Mouse (Mus musculus) left cerebral cortex, postnatal 36 days (tissue): ENCODE measurements around the gene Chka. TPM values are rescaled to one million over a fixed set of nuclear protein-coding genes. Genes with fewer than 3 reads are reported as not detected.

Source experiments
- DNase-seq, 2 experiments: peaks; one replicate each; pipeline ENCODE4 v3.0.0; 2021 to 2022; ENCODE audit warnings: low spot score in 2 of 2, mixed read lengths in 1 of 2
- intact Hi-C: fragments of 180-260 bp; cut with DNase I; formaldehyde crosslinking; loops from one replicate; pipeline ENCODE4 v1.15.1; 2025
- total RNA-seq, 2 experiments: library from RNA; stranded (reverse); gene quantifications; 2 replicates each; pipeline ENCODE4 v1.2.3; 2021

Chka gene
- total RNA-seq, 2 experiments from 2014 or later: 66.7 to 108 TPM

GRCm38 (mm10) chr19:3875045-3875444 is 23.5 kb downstream of the Chka start:
- DNase-seq: no peak
- intact Hi-C loops: no loop called here

GRCm38 (mm10) chr19:3880054-3880848 is 28.7 kb downstream of the Chka start:
- intact Hi-C loops: no loop called here
- no peak for DNase-seq

- DNase-seq: no peak
- intact Hi-C loops: no loop called here
These were observed 30.6 kb downstream of the Chka start for GRCm38 (mm10) chr19:3882214-3882613.

GRCm38 (mm10) chr19:3884325-3884990 is 32.9 kb downstream of the Chka start:
- intact Hi-C loops: no loop called here
- DNase-seq: no peak

- intact Hi-C loops: no loop called here
- DNase-seq: no peak
These were observed 37.5 kb downstream of the Chka start for GRCm38 (mm10) chr19:3889096-3889495.

GRCm38 (mm10) chr19:3890181-3890580 is 38.6 kb downstream of the Chka start:
- no peak for DNase-seq
- intact Hi-C loops: no loop called here

GRCm38 (mm10) chr19:3893545-3894116 is 42.1 kb downstream of the Chka start:
- DNase-seq: no peak
- intact Hi-C loops: no loop called here

- intact Hi-C loops: no loop called here
- DNase-seq: no peak
These were observed 42.7 kb downstream of the Chka start for GRCm38 (mm10) chr19:3894294-3894693.

GRCm38 (mm10) chr19:3895171-3895631 is 43.6 kb downstream of the Chka start:
- DNase-seq: no peak

GRCm38 (mm10) chr19:3896208-3896607 is 44.6 kb downstream of the Chka start:
- intact Hi-C loops: no loop called here
- DNase-seq: no peak

More at GRCm38 (mm10) chr19:3895171-3895631, 43.6 kb downstream of the Chka start:
- intact Hi-C loops: no loop called here

GRCm38 (mm10) chr19:3897557-3897956 is 46.0 kb downstream of the Chka start:
- intact Hi-C loops: no loop called here
- no peak for DNase-seq

GRCm38 (mm10) chr19:3898952-3899351 is 47.4 kb downstream of the Chka start:
- intact Hi-C loops: no loop called here
- no peak for DNase-seq

- DNase-seq: no peak
- intact Hi-C loops: no loop called here
These were observed 48.0 kb downstream of the Chka start for GRCm38 (mm10) chr19:3899618-3900017.

GRCm38 (mm10) chr19:3902966-3903365 is 51.4 kb downstream of the Chka start:
- no peak for DNase-seq
- intact Hi-C loops: no loop called here

- intact Hi-C loops: no loop called here
- DNase-seq: no peak
These were observed 52.2 kb downstream of the Chka start for GRCm38 (mm10) chr19:3903648-3904362.

- no peak for DNase-seq
- intact Hi-C loops: no loop called here
These were observed 52.7 kb downstream of the Chka start for GRCm38 (mm10) chr19:3904363-3904675.

- no peak for DNase-seq
- intact Hi-C loops: no loop called here
These were observed 53.8 kb downstream of the Chka start for GRCm38 (mm10) chr19:3905261-3905969.

- intact Hi-C loops: no loop called here
- DNase-seq: no peak
These were observed 54.8 kb downstream of the Chka start for GRCm38 (mm10) chr19:3906326-3906725.
